Mouse (Mus musculus) cerebellum, adult 8-10 months (tissue): ENCODE measurements around the gene Dazap2.
"Not testable (repeated sequence)": the region's sequence is repeated elsewhere in the genome, so short reads cannot be mapped to it uniquely, and the experiment has no call there.

Source experiments
- DNase-seq: peaks from one replicate; pipeline ENCODE4 v3.0.0; 2022

Dazap2 gene

DNA sequence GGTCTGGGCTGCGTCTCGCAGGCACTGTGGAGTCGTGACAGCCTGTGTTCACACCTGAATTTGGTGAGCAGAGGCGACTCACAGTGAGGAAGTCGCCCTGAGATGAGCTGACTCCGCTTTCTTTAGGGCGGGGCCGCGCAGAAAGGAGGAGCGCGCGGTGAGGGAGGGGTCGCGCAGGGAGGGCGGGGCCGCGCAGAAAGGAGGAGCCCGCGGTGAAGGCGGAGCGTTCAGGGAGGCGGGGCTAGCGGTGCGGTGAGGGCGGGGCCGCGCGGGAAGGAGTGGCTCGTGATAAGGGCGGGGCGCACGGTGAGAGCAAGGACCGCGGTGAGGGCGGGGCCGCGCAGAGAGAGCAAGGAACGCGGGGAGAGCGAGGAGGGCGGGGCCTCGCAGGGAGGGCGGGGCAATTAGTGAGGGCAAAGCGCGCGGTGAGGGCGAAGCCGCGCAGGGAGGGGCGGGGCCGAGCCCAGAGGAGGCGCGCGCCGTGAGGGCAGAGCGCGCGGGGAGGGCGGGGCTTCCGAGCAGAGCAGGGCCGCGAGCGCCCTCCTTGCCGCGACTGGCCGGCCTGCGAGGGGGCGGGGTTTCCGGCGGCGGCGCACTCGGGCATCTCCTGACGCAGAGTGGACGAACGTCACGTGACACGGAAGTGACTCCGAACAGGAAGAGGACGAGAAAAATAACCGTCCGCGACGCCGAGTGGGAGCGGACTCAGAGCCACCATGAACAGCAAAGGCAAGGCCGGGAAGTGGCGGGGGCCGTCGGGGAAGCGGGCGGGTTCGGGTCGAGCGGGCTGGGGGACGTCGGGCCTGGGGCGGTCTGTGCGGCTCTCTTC, at the start of gene Dazap2:
Dazap2 (plus strand) TSS at position 354 of the 829 bp plus-strand sequence.
- peak; percentile 95 for DNase-seq

DNA sequence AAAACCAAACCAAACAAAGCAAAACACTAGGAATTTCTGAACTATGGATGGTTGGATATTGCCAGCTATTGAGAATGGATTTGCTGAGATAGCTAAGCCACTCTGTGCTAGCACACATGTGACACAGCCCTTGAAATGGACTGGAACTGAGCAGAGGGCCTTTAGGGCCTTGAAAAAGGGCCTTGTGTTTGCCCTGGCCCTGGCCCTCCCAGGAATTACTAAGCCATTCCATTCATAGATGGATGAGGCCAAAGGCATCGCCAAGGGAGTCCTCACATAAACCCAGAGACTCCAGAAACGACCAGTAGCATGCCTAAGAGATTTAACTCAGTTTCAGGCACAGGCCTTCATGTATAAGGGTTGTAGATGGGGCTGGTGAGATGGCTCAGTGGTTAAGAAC, 48.6 kb upstream of the Dazap2 start:
- DNase-seq, result no peak

- no peak for DNase-seq
These were observed 45.9 kb upstream of the Dazap2 start for GRCm38 (mm10) chr15:100569239-100569638.

- DNase-seq, result no peak
These were observed 41.2 kb upstream of the Dazap2 start for GRCm38 (mm10) chr15:100573946-100574345.

DNA sequence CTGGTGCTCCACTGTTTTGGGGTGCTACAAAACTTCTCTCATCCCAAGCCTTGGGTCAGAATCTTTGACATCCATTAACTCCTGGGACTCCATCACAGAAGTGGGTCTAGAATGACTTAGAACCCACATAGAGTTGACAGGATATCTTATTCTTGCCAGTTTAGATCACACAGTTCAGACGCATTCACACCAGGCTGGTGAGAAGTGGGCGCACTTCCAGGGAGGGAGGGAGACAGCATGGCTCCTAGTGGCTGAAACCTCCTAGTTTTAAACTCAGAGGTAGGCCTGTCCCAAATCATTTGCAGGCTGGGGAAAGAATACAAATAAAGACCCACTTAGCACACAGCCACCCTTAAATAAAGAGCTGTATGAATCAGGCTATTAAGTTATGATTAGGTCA, 40.8 kb upstream of the Dazap2 start:
- no peak for DNase-seq

- DNase-seq, result no peak
These were observed 39.8 kb upstream of the Dazap2 start for GRCm38 (mm10) chr15:100575366-100575765.

DNA sequence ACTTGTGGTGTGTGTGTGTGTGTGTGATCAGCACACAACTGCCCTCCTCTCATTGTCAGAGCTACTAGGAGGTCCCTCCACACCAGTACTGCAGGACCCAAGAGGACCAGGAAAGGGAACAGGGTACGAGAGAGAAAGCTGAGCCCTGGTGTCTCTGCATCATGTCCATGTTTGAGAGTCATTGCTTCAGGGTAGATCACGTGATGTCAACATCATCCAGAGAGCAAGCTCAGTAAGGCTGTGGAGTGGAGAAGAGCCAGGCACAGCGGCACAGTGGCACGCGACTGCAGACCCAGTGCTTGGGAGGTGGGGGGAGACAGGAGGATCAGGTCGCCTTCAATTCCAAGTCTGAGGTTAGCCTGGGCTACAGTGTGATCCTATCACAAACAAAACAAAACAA, 38.8 kb upstream of the Dazap2 start:
- DNase-seq, result no peak

- DNase-seq, result no peak
These were observed 38.3 kb upstream of the Dazap2 start for GRCm38 (mm10) chr15:100576810-100577209.

DNA sequence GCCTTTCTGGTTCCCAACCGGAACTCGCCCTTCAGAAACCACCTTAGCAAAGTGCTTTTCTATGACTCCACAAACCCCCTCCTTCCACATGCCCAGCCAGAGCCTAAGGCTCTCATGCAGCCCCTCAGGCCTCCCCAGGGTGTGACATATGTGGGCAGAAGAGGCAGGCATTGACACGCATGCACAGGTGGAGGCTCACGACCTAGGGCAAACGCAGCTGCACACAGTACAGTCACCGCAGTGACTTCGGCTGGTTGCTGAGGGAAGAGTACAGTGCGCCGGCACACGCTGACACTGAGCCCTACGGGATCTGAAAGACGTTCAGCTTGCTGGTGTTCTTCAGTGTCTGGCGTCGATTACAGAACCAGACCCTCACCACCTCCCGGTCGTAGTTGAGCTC, 37.2 kb upstream of the Dazap2 start:
- DNase-seq, result no peak

DNA sequence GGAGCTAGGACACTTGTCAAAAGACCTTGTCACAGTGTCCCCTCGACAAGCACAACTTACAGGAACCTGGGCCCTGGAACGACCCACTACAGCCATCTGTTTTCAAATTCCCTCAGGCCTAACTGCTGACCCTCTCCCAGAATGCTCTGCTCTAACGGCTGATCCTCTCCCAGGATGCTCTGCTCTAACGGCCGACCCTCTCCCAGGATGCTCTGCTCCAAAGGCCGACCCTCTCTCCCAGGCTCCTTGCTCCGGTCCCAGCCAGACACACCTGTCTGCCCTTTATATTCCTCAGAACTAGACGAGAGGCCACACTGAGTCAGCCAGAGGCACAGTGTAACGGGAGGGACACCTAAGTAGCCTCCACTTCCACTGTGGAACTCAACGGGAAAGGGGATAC, 35.0 kb upstream of the Dazap2 start:
- DNase-seq, result no peak

GRCm38 (mm10) chr15:100585931-100586330, 29.2 kb upstream of the Dazap2 start:
- DNase-seq, result no peak

DNA sequence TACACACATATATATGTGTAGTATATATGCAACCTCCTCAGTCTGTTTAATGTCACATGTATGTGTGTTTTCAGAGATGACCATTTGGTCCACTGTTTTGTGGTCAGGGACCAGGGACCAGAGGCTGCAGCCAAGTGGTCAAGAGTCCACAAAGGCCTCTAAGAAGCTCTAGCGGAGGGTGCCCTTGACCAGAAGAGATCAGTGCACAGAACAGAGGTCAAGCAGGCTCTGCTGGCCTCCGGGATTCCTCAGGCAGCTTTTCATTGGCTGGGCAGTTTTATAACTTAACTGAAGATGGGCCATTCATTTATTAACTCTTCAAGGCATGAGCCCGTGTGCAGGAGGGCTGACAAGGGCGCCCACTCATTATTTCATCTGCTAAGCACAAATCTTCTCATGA, 28.0 kb upstream of the Dazap2 start:
- no peak for DNase-seq

- no peak for DNase-seq
These were observed 26.9 kb upstream of the Dazap2 start for GRCm38 (mm10) chr15:100588297-100588696.

DNA sequence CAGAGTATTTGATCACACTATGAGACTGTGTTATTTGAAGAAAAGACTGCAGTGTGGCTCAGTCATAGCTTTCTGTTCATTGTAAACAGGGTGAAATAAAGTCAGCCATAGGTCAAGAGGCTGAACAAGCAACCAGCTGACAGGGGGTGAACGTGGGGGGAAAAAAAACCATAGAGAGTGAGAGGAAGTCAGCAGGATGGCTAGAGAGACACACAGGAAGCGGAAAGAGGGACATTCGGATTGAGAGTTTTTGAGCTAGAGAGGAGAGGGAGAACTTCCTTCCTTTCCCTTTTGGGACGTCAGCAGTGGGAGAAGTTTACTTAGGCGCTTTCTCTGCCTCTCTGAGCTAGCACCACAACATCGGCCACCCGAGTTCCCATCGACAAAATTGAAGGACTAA, 24.7 kb upstream of the Dazap2 start:
- no peak for DNase-seq

DNA sequence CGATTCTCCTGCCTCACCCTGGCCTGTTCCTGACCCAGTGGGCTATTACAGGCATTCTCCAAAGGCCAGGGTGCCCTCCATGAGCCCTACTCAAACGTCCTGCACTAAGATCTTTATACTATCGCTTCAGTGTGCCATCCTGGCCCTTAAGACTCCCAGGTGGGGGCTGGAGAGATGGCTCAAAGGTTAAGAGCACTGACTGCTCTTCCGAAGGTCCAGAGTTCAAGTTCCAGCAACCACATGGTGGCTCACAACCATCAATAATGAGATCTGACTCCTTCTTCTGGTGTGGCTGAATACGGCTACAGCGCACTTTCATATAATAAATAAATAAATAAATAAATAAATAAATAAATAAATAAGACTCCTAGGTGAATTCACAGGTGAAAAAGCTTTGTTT, 22.3 kb upstream of the Dazap2 start:
- DNase-seq, result no peak

- no peak for DNase-seq
These were observed 16.8 kb upstream of the Dazap2 start for GRCm38 (mm10) chr15:100598287-100598882.

- peak; percentile 41 for DNase-seq
These were observed 16.3 kb upstream of the Dazap2 start for GRCm38 (mm10) chr15:100598883-100599275.

DNA sequence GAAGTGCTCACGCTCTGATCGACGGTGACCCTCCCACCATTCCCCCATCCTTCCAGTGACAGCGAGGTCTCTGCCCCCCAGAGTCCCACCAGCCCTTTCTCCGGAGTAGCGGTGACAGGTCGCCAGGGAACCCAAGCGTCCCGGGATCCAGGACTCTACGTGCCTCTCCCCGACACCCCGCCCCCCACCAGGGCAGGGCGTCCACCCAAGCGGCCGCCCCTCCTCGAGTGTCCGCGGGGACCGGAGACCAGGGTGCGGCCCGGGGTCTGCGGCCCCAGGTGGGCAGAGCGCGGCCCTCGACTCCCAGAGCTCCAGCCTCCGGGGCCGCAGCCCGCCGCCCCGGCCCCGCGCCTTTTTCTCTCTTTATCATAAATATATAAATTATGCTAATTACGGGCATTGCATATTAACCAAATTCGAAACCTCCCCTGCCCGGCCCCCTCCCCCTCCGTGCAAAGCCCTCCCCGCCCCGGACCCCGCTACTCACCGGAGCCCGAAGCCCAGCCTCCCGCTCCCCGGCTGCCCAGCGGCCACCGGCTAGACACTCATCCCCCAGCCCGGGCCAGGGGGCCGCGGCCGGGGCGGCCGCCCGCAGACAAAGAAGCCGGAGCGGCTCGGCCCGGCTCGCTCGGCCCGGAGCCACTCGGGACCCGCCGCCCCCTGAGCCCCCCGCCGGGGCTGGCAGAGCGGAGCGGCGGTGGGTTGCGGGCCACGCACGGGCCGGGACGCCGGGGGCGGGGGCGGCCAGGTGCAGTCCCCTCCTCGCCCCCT, 15.7 kb upstream of the Dazap2 start, which contains the start of gene Pou6f1:
Pou6f1 (minus strand) TSS at position 709 of the 771 bp plus-strand sequence.
- DNase-seq, result peak; percentile 54

GRCm38 (mm10) chr15:100600047-100600695, 15.0 kb upstream of the Dazap2 start:
- peak; percentile 67 for DNase-seq

GRCm38 (mm10) chr15:100600696-100601272, 14.4 kb upstream of the Dazap2 start:
- no peak for DNase-seq

DNA sequence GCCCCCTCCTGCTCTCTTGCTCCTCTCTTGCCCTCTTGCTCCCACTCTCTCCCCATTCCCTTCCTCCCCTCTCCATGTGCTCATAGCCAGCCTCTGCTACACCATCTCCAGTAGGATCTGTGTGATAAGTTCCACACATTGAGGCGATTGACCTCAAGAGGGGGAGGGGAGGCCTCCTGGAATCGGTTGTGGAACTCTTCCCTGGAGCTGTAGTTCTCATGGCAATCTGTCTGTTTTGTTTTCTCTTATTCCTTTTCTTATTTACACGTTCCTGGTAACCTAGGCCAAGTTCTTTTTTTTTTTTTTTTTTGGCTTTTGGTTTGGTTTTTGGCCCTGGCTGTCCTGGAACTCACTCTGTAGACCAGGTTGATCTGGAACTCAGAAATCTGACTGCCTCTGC, 13.5 kb upstream of the Dazap2 start:
- no peak for DNase-seq

GRCm38 (mm10) chr15:100606677-100607076, 8.5 kb upstream of the Dazap2 start:
- not testable (repeated sequence) for DNase-seq

DNA sequence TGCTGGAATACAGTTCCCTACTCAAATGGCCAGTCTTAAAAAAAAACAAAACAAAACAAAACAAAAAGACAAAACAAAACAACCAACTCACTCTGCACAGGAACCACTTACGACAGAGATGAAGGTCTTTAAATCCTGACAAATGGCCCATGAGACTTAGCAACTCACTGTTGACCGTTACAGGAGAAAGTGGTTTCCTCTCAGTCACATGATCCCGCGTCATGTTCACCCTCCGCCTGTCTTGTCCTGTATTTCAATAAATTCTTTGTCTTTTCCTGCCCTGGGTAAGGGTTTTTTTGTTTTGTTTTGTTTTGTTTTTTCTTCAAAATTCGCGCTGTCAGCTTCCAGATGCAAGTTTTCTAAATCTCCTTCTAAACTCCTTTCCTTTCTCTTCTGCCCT, 3.2 kb upstream of the Dazap2 start:
- DNase-seq, result no peak
